ENCODE assay signal across 28 mouse cellular contexts in genomic region chr5:44589318-44589717, GRCm38 (mm10).
DNase-seq lines count a peak whose midpoint lies in the region; ATAC-seq and TF ChIP-seq lines count a peak whose summit lies in the region.
"Had no signal": no experiment of that assay in that cellular context is flagged by ENCODE, and none has a peak within 500 bp of the region (broad histone marks: within the 10 kb centered on the region; RNA-seq: fewer than 3 reads in every experiment).

No protein-coding gene starts in this region.

- no peaks in the 10 kb centered on the region for H3K4me1 ChIP-seq in kidney, postnatal 0 days (replicated peaks; ENCODE audit: insufficient read depth, low read length)
- H3K4me1 ChIP-seq in kidney, embryonic 14.5 days (ENCODE audit: control insufficient read depth, insufficient read depth, low read length) = 0 out of 2 replicates have a peak, but pooled peaks cover 12% of the 10 kb centered on the region
- peaks cover 9% of the 10 kb centered on the region for H3K4me1 ChIP-seq in lung, embryonic 14.5 days (ENCODE audit: insufficient read depth)
- H3K4me1 ChIP-seq: heart, embryonic 10.5 days had no signal

- H3K27me3 ChIP-seq in kidney, postnatal 0 days (ENCODE audit: insufficient read depth, low read length) = no peaks in the 10 kb centered on the region
- H3K27me3 ChIP-seq in kidney, embryonic 14.5 days (ENCODE audit: control insufficient read depth, insufficient read depth, low read length) = no peaks in the 10 kb centered on the region
- no peaks in the 10 kb centered on the region for H3K27me3 ChIP-seq in lung, embryonic 14.5 days (ENCODE audit: insufficient read depth, low read length)
- H3K27me3 ChIP-seq: CH12.LX; forebrain, embryonic 13.5 days; Patski had no signal

- H3K36me3 ChIP-seq in kidney, postnatal 0 days (ENCODE audit: insufficient read depth, low read length) = no peaks in the 10 kb centered on the region
- H3K36me3 ChIP-seq in kidney, embryonic 14.5 days (ENCODE audit: control insufficient read depth, insufficient read depth, low read length) = no peaks in the 10 kb centered on the region
- H3K36me3 ChIP-seq in lung, embryonic 14.5 days (ENCODE audit: insufficient read depth) = no peaks in the 10 kb centered on the region
- H3K36me3 ChIP-seq: forebrain, embryonic 10.5 days; G1E; heart, embryonic 10.5 days; heart, embryonic 13.5 days had no signal

- WGBS in kidney, postnatal 0 days = 14% methylated on average over 1 of the region's 1 CpGs
- WGBS in kidney, embryonic 14.5 days = 21% methylated on average over 1 of the region's 1 CpGs
- WGBS in lung, embryonic 14.5 days = 7% methylated on average over 1 of the region's 1 CpGs

- TF ChIP-seq CTCF in kidney, postnatal 0 days (IDR thresholded peaks at IDR 0.05; ENCODE audit: low read depth) = no peak
- TF ChIP-seq CTCF in lung, embryonic 14.5 days (IDR thresholded peaks at IDR 0.05; ENCODE audit: low read depth) = no peak

- no peak overlapping the region for H3K4me3 ChIP-seq in kidney, postnatal 0 days (replicated peaks; ENCODE audit: low read depth, low read length)
- H3K4me3 ChIP-seq in kidney, embryonic 14.5 days (ENCODE audit: low read length) = no peak overlapping the region
- H3K4me3 ChIP-seq in lung, embryonic 14.5 days (ENCODE audit: low read depth, low read length) = no peak overlapping the region
- H3K4me3 ChIP-seq: forebrain, embryonic 10.5 days; forebrain, embryonic 13.5 days; heart, adult 2 months; heart, embryonic 10.5 days; heart, embryonic 13.5 days had no signal

- peak; percentile 30 for DNase-seq in kidney, adult 9 months
- no peak for DNase-seq in kidney, adult 8-10 months
- peak; percentile 61 for DNase-seq in kidney, postnatal 0 days (ENCODE audit: low spot score)
- peak; percentile 56 for DNase-seq in lung, embryonic 14.5 days
- no peak for DNase-seq in lung, postnatal 25 days (ENCODE audit: low spot score)
- DNase-seq in kidney, postnatal 14 days = peak; percentile 47
- DNase-seq: adrenal gland, adult 8-10 months; adrenal gland, postnatal 25 days; B cell, adult 2 months; cerebellum, adult 18-20 months; cerebellum, adult 9-10 months; cerebellum, postnatal 14 days; gastrocnemius, postnatal 10 days; gastrocnemius, postnatal 36 days; heart, adult 2 months; heart, postnatal 14 days; heart, postnatal 4 days had no signal

- H3K9me3 ChIP-seq in kidney, postnatal 0 days (replicated peaks; ENCODE audit: low read length) = no peaks in the 10 kb centered on the region
- no peaks in the 10 kb centered on the region for H3K9me3 ChIP-seq in kidney, embryonic 14.5 days (ENCODE audit: control insufficient read depth, low read length)
- H3K9me3 ChIP-seq in lung, embryonic 14.5 days (ENCODE audit: low read depth, low read length) = no peaks in the 10 kb centered on the region
- H3K9me3 ChIP-seq: forebrain, embryonic 10.5 days; forebrain, embryonic 13.5 days; G1E; heart, embryonic 10.5 days; heart, embryonic 13.5 days had no signal

- H3K4me2 ChIP-seq in kidney, postnatal 0 days (ENCODE audit: low read length) = no peak overlapping the region
- no peak overlapping the region for H3K4me2 ChIP-seq in kidney, embryonic 14.5 days (replicated peaks; ENCODE audit: low read depth, low read length)
- H3K4me2 ChIP-seq in lung, embryonic 14.5 days = no peak overlapping the region
- H3K4me2 ChIP-seq: forebrain, embryonic 13.5 days; heart, embryonic 13.5 days; hindbrain, embryonic 14.5 days had no signal

- peak overlapping the region; percentile 19; the same call in 1 of the 2 replicates for H3K27ac ChIP-seq in kidney, postnatal 0 days
- no peak overlapping the region; the same call in 1 of the 2 replicates for H3K27ac ChIP-seq in kidney, embryonic 14.5 days (ENCODE audit: low read depth, low read length)
- H3K27ac ChIP-seq in lung, embryonic 14.5 days (ENCODE audit: low read depth) = no peak overlapping the region
- H3K27ac ChIP-seq: forebrain, embryonic 10.5 days; forebrain, embryonic 13.5 days; heart, adult 2 months; heart, embryonic 10.5 days; heart, embryonic 13.5 days; hindbrain, embryonic 14.5 days had no signal

- H3K9ac ChIP-seq in kidney, postnatal 0 days (ENCODE audit: low read depth, low read length) = no peak overlapping the region
- H3K9ac ChIP-seq in kidney, embryonic 14.5 days (ENCODE audit: low read depth, low read length) = no peak overlapping the region
- H3K9ac ChIP-seq in lung, embryonic 14.5 days = no peak overlapping the region
- H3K9ac ChIP-seq: forebrain, embryonic 13.5 days; heart, embryonic 13.5 days; hindbrain, embryonic 14.5 days had no signal

- ATAC-seq in kidney, postnatal 0 days (replicated peaks; ENCODE audit: low FRiP score, low read depth) = no peak
- ATAC-seq in kidney, embryonic 14.5 days (ENCODE audit: low FRiP score, low TSS enrichment) = no peak
- ATAC-seq in lung, embryonic 14.5 days (ENCODE audit: insufficient read depth) = peak; percentile 57; the same call in 1 of the 2 replicates
- no peak for ATAC-seq in cerebellum, adult (ENCODE audit: insufficient number of reproducible peaks, low FRiP score, low TSS enrichment)
- ATAC-seq: forebrain, embryonic 13.5 days; forebrain, embryonic 16.5 days; Patski had no signal

Comparison
In these comparisons a context has a peak if more than half of its experiments do, and no peak if none do; other contexts are left out.
1. DNase-seq: peak in kidney, adult 9 months (single experiment), kidney, postnatal 0 days (single experiment), lung, embryonic 14.5 days (single experiment) and kidney, postnatal 14 days (single experiment); none in kidney, adult 8-10 months (0 of 2) and lung, postnatal 25 days (single experiment).